Mouse (Mus musculus) heart, embryonic 11.5 days (tissue): Measurements from ENCODE around the gene Gm11168. TPM values are rescaled to one million over a fixed set of nuclear protein-coding genes. Genes with fewer than 3 reads are reported as not detected.
A peak's percentile ranks its signal among the peaks of the same experiment; 100 is the strongest.
"Not testable (repeated sequence)": the region's sequence is repeated elsewhere in the genome, so short reads cannot be mapped to it uniquely, and the experiment has no call there.

Experiments
- ATAC-seq: fragments of 200-750 bp; cut with Nextera tagmentation; replicated peaks from 2 replicates; pipeline ENCODE4 v1.8.0; 2017; ENCODE audit warnings: moderate library complexity; ENCODE audit not compliant: insufficient number of reproducible peaks, low FRiP score, low TSS enrichment
- H3K27ac ChIP-seq: fragments of 300-500 bp; sonication (generic); 2 replicates; pipeline ENCODE4 v1.5.1; 2014; ENCODE audit warnings: mild to moderate bottlenecking, low read depth, low read length
- H3K27me3 ChIP-seq: fragments of 300-500 bp; sonication (generic); 2 replicates; pipeline ENCODE4 v1.6.1; 2014; ENCODE audit warnings: mild to moderate bottlenecking, low read length, mixed read lengths; ENCODE audit not compliant: control insufficient read depth, insufficient read depth
- H3K36me3 ChIP-seq: fragments of 300-500 bp; sonication (generic); 2 replicates; pipeline ENCODE4 v1.6.1; 2014; ENCODE audit warnings: mild to moderate bottlenecking, low read length, moderate library complexity, mixed read lengths; ENCODE audit not compliant: control insufficient read depth, insufficient read depth
- H3K4me1 ChIP-seq: fragments of 300-500 bp; sonication (generic); 2 replicates; pipeline ENCODE4 v1.6.1; 2014; ENCODE audit warnings: low read length; ENCODE audit not compliant: control insufficient read depth, insufficient read depth
- H3K4me2 ChIP-seq: fragments of 300-500 bp; sonication (generic); 2 replicates; pipeline ENCODE4 v1.6.1; 2014; ENCODE audit warnings: mild to moderate bottlenecking, moderate library complexity
- H3K4me3 ChIP-seq: fragments of 300-500 bp; sonication (generic); 2 replicates; pipeline ENCODE4 v1.5.1; 2014; ENCODE audit warnings: low read depth, low read length
- H3K9ac ChIP-seq: fragments of 300-500 bp; sonication (generic); 2 replicates; pipeline ENCODE4 v1.6.1; 2014; ENCODE audit warnings: mild to moderate bottlenecking, low read depth, low read length, moderate library complexity
- H3K9me3 ChIP-seq: fragments of 300-500 bp; sonication (generic); replicated peaks from 2 replicates; pipeline ENCODE4 v1.6.1; 2016; ENCODE audit warnings: low read length; ENCODE audit not compliant: control insufficient read depth
- WGBS: fragments of 180-500 bp; shearing (Covaris S2); extraction: QIAGEN DNeasy Blood & Tissue Kit; methylation state at CpG from one replicate; pipeline ENCODE4 v1.1.7; 2014; ENCODE audit not compliant: insufficient replicate concordance; 5-methylcytosine and 5-hydroxymethylcytosine counted together
- microRNA-seq: library from miRNA; unstranded; fragments of <30 nt; microRNA quantifications from one replicate; pipeline ENCODE4, GENCODE M21; 2016; ENCODE audit warnings: borderline number of aligned reads
- polyA plus RNA-seq: library from polyadenylated mRNA; unstranded; fragments of >200 nt; fragmentation: Nextera tagmentation; extraction: Ambion mirVana; gene quantifications from 2 replicates; pipeline ENCODE4 v1.2.1, GENCODE M21; 2014

Gm11168 gene
- polyA plus RNA-seq, 1 experiment from 2014 or later, result not detected

- H3K36me3 ChIP-seq, H3K9me3 ChIP-seq, H3K4me1 ChIP-seq, H3K27ac ChIP-seq, H3K27me3 ChIP-seq, H3K4me3 ChIP-seq, H3K4me2 ChIP-seq, H3K9ac ChIP-seq: not testable (repeated sequence)
- 0 out of 2 replicates have a peak, but pooled peaks have one; percentile 37 for ATAC-seq
- 53% methylated on average over 2 of the region's 10 CpGs for WGBS
Measured at GRCm38 (mm10) chr9:3030677-3031318, 27.7 kb downstream of the Gm11168 start.

GRCm38 (mm10) chr9:3034299-3034698 is 31.2 kb downstream of the Gm11168 start, which contains the start of gene Gm17535:
Gene Gm17535 (plus strand): TSS chr9:3034599.
- H3K4me1 ChIP-seq, ATAC-seq, H3K4me3 ChIP-seq, H3K27ac ChIP-seq, H3K27me3 ChIP-seq, H3K4me2 ChIP-seq, H3K9me3 ChIP-seq, H3K9ac ChIP-seq, H3K36me3 ChIP-seq: not testable (repeated sequence)
- no CpG with 5 or more reads among the region's 8 CpGs for WGBS

- not testable (repeated sequence) for ATAC-seq, H3K27ac ChIP-seq, H3K4me1 ChIP-seq, H3K36me3 ChIP-seq, H3K4me2 ChIP-seq, H3K27me3 ChIP-seq, H3K9ac ChIP-seq, H3K9me3 ChIP-seq, H3K4me3 ChIP-seq
- WGBS, result 72% methylated on average over 6 of the region's 8 CpGs
Measured at GRCm38 (mm10) chr9:3036577-3036976, 33.4 kb downstream of the Gm11168 start, which contains the start of gene Gm10715. Gene Gm10715 (plus strand): TSS chr9:3036877.

- WGBS, result 53% methylated on average over 4 of the region's 4 CpGs
- ATAC-seq, H3K4me2 ChIP-seq, H3K4me3 ChIP-seq, H3K4me1 ChIP-seq, H3K36me3 ChIP-seq, H3K27me3 ChIP-seq, H3K27ac ChIP-seq, H3K9me3 ChIP-seq, H3K9ac ChIP-seq: not testable (repeated sequence)
Measured at GRCm38 (mm10) chr9:3038161-3038560, 35.0 kb downstream of the Gm11168 start.

Small RNA genes within 50 kb of the gene (microRNA-seq; reads per million reads assigned to microRNA genes)
- gene Mir101c, result not detected

Other genes starting within 250 kb of the Gm11168 start
- not detected in 2 replicates for gene Gm10722, start 2.4 kb upstream of the Gm11168 start, polyA plus RNA-seq
- gene Gm10721, start 9.8 kb downstream of the Gm11168 start, polyA plus RNA-seq, result not detected in 2 replicates
- not detected in 2 replicates for gene Gm10720, start 12.3 kb downstream of the Gm11168 start, polyA plus RNA-seq
- gene Gm10719, start 14.1 kb downstream of the Gm11168 start, polyA plus RNA-seq, result not detected in 2 replicates
- gene Gm10718, start 20.2 kb downstream of the Gm11168 start, polyA plus RNA-seq, result not detected in 2 replicates
- not detected in 2 replicates for gene Gm10717, start 22.1 kb downstream of the Gm11168 start, polyA plus RNA-seq
- not detected in 2 replicates for gene Gm17535, start 31.3 kb downstream of the Gm11168 start, polyA plus RNA-seq
- not detected in 2 replicates for gene Gm10715, start 33.5 kb downstream of the Gm11168 start, polyA plus RNA-seq